In genomic region chr4:85941857-85942256, GRCm38 (mm10) we compare ENCODE assay signal across 18 mouse cellular contexts.
"Had no signal": no experiment of that assay in that cellular context is flagged by ENCODE, and none has a peak within 500 bp of the region (broad histone marks: within the 10 kb centered on the region; RNA-seq: fewer than 3 reads in every experiment).

No protein-coding gene starts in this region.

- H3K4me1 ChIP-seq: midbrain, embryonic 10.5 days; midbrain, embryonic 13.5 days; neural tube, embryonic 13.5 days; neural tube, embryonic 15.5 days had no signal

- DNase-seq: lung, adult 18-20 months; lung, embryonic 14.5 days; lung, postnatal 10 days; lung, postnatal 4 days; retina, postnatal 1 day; right cerebral cortex, adult 18-20 months; right cerebral cortex, postnatal 25 days; right cerebral cortex, postnatal 4 days; spleen, adult 18-20 months; thymus, adult 18-20 months; thymus, postnatal 14 days; thymus, postnatal 36 days had no signal

- H3K27me3 ChIP-seq: midbrain, embryonic 13.5 days; neural tube, embryonic 13.5 days; neural tube, embryonic 15.5 days had no signal

- H3K4me3 ChIP-seq: midbrain, embryonic 10.5 days; midbrain, embryonic 13.5 days; myocyte; neural tube, embryonic 13.5 days; neural tube, embryonic 15.5 days had no signal

- H3K9ac ChIP-seq: lung, embryonic 14.5 days; midbrain, embryonic 13.5 days; neural tube, embryonic 13.5 days; neural tube, embryonic 15.5 days had no signal

- ATAC-seq: midbrain, embryonic 13.5 days; midbrain, embryonic 16.5 days had no signal

- H3K27ac ChIP-seq: midbrain, embryonic 10.5 days; midbrain, embryonic 13.5 days; neural tube, embryonic 13.5 days; neural tube, embryonic 15.5 days had no signal

- H3K4me2 ChIP-seq: lung, embryonic 14.5 days; midbrain, embryonic 13.5 days; neural tube, embryonic 13.5 days; neural tube, embryonic 15.5 days had no signal

- H3K36me3 ChIP-seq: midbrain, embryonic 10.5 days; midbrain, embryonic 13.5 days; neural tube, embryonic 13.5 days; neural tube, embryonic 15.5 days had no signal

- H3K9me3 ChIP-seq: midbrain, embryonic 10.5 days; midbrain, embryonic 13.5 days; neural tube, embryonic 13.5 days; neural tube, embryonic 15.5 days had no signal
